8 mouse cellular contexts compared by ENCODE assay signal in the genomic region with DNA sequence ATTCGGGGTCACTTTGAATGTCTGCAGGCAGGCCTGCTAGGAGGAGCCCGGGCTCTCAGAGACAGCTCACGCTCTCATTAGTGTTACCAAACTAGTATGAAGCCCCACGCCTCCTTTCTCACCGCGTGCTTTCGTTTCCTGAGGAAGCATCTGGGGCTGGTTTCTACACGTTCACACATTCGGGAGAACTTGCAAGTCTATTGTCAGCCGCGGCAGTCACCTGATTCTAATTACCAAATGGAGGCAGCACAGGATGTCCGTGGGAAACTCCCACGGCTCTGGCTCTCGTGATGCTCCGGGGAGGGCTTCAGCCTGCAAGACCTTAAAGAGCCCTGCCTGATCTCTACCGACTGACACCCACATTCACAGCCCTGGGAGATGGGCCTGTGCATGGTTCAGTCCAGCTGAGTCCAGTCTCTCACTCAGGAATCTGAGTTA. TPM values are rescaled to one million over a fixed set of nuclear protein-coding genes. Genes with fewer than 3 reads are reported as not detected.
A peak's percentile ranks its signal among the peaks of the same experiment; 100 is the strongest.
DNase-seq lines count a peak whose midpoint lies in the region; ATAC-seq and TF ChIP-seq lines count a peak whose summit lies in the region.

No protein-coding gene starts in this region.

- TF ChIP-seq POLR2A in ES-Bruce4 (IDR thresholded peaks at IDR 0.05; ENCODE audit: insufficient read depth, low read length), result no peak

- no peaks in the 10 kb centered on the region for H3K9me3 ChIP-seq in ES-Bruce4 (replicated peaks; ENCODE audit: control insufficient read depth, insufficient read depth, low read length, poor library complexity, severe bottlenecking)
- H3K9me3 ChIP-seq in forebrain, embryonic 16.5 days (ENCODE audit: control insufficient read depth, low read length), result no peaks in the 10 kb centered on the region
- H3K9me3 ChIP-seq in lung, embryonic 15.5 days, result no peaks in the 10 kb centered on the region

- TF ChIP-seq CTCF in ES-Bruce4 (IDR thresholded peaks at IDR 0.05; ENCODE audit: low read depth, low read length), result no peak
- TF ChIP-seq CTCF in layer of hippocampus, adult 2 months (conservative IDR thresholded peaks at IDR 0.05), result no peak

- ATAC-seq in forebrain, embryonic 16.5 days, result no peak
- ATAC-seq in lung, embryonic 15.5 days (ENCODE audit: borderline replicate concordance, extremely low read depth, low FRiP score, low TSS enrichment), result no peak

- H3K4me2 ChIP-seq in forebrain, embryonic 16.5 days (ENCODE audit: low read length), result peak overlapping the region; percentile 47
- H3K4me2 ChIP-seq in lung, embryonic 15.5 days, result peak overlapping the region; percentile 56

- H3K36me3 ChIP-seq in ES-Bruce4 (ENCODE audit: control insufficient read depth, insufficient read depth, low read length, poor library complexity, severe bottlenecking), result peaks cover 12% of the 10 kb centered on the region
- H3K36me3 ChIP-seq in forebrain, embryonic 16.5 days (ENCODE audit: control insufficient read depth, insufficient read depth), result peaks cover 3% of the 10 kb centered on the region; the same call in 1 of the 2 replicates
- peaks cover 7% of the 10 kb centered on the region; the same call in 1 of the 2 replicates for H3K36me3 ChIP-seq in lung, embryonic 15.5 days

- peak; percentile 79 to 82 for DNase-seq in heart, postnatal 36 days
- DNase-seq in layer of hippocampus, adult 2 months (ENCODE audit: low spot score in 2 of 2), result peak; percentile 62 to 66
- peak; percentile 71 for DNase-seq in ovary, adult 18-20 months (ENCODE audit: low spot score)
- peak; percentile 87 for DNase-seq in thymus, postnatal 0 days (ENCODE audit: low spot score)

- no peak overlapping the region for H3K9ac ChIP-seq in ES-Bruce4 (ENCODE audit: low read depth, poor library complexity, severe bottlenecking)
- H3K9ac ChIP-seq in forebrain, embryonic 16.5 days (replicated peaks; ENCODE audit: low read depth, low read length), result peak overlapping the region; percentile 46
- peak overlapping the region; percentile 20; the same call in 1 of the 2 replicates for H3K9ac ChIP-seq in lung, embryonic 15.5 days

- intact Hi-C loops in heart, postnatal 36 days (cut with DNase I), result loop anchor here (1.0 to 10.0 kb wide), 4 partner anchors 54 to 268 kb away; a partner anchor contains a TSS

- under 1% methylated on average over 16 of the region's 16 CpGs for WGBS in forebrain, embryonic 16.5 days
- WGBS in lung, embryonic 15.5 days, result under 1% methylated on average over 16 of the region's 16 CpGs

- no peaks in the 10 kb centered on the region for H3K27me3 ChIP-seq in ES-Bruce4 (ENCODE audit: control insufficient read depth, insufficient read depth, low read length, poor library complexity, severe bottlenecking)
- no peaks in the 10 kb centered on the region for H3K27me3 ChIP-seq in forebrain, embryonic 16.5 days (replicated peaks; ENCODE audit: control insufficient read depth, insufficient read depth, low read length)
- no peaks in the 10 kb centered on the region for H3K27me3 ChIP-seq in lung, embryonic 15.5 days

- no peak for TF ChIP-seq EP300 in ES-Bruce4 (IDR thresholded peaks at IDR 0.05; ENCODE audit: insufficient read depth, low read depth, low read length)

- H3K4me3 ChIP-seq in ES-Bruce4 (ENCODE audit: low read depth, low read length), result no peak overlapping the region
- peak overlapping the region; percentile 25 for H3K4me3 ChIP-seq in brown adipose tissue, adult 24 weeks (ENCODE audit: insufficient read depth, low read depth, low read length)
- H3K4me3 ChIP-seq in forebrain, embryonic 16.5 days (replicated peaks; ENCODE audit: low read length), result peak overlapping the region; percentile 20
- H3K4me3 ChIP-seq in layer of hippocampus, adult 2 months, result peak overlapping the region; percentile 44
- peak overlapping the region; percentile 23 for H3K4me3 ChIP-seq in lung, embryonic 15.5 days

- peak overlapping the region; percentile 5; the same call in 1 of the 2 replicates for H3K27ac ChIP-seq in ES-Bruce4 (ENCODE audit: insufficient read depth, low read length)
- H3K27ac ChIP-seq in brown adipose tissue, adult 24 weeks (replicated peaks; ENCODE audit: low read depth, low read length), result peak overlapping the region; percentile 99
- H3K27ac ChIP-seq in forebrain, embryonic 16.5 days (ENCODE audit: low read length), result 0 out of 2 replicates have a peak overlapping the region, but pooled peaks have one; percentile 14
- peak overlapping the region; percentile 99 for H3K27ac ChIP-seq in layer of hippocampus, adult 2 months
- H3K27ac ChIP-seq in lung, embryonic 15.5 days, result peak overlapping the region; percentile 99

- peaks cover 4% of the 10 kb centered on the region for H3K4me1 ChIP-seq in ES-Bruce4 (ENCODE audit: control insufficient read depth, insufficient read depth, low read length)
- peaks cover 24% of the 10 kb centered on the region for H3K4me1 ChIP-seq in brown adipose tissue, adult 24 weeks (ENCODE audit: control insufficient read depth, insufficient read depth, insufficient read length, low read length)
- peaks cover 33% of the 10 kb centered on the region for H3K4me1 ChIP-seq in forebrain, embryonic 16.5 days (replicated peaks; ENCODE audit: control insufficient read depth, insufficient read depth, low read length)
- peaks cover 40% of the 10 kb centered on the region for H3K4me1 ChIP-seq in lung, embryonic 15.5 days

RNA-seq across cellular contexts. Expression of a gene that starts 3.0 kb away (rescaled TPM):
- 77.4 and 84.4 TPM in 2 replicates for polyA plus RNA-seq in ES-Bruce4 (2011; ENCODE audit: insufficient read depth, insufficient read length, low read depth, missing spikeins)
- polyA plus RNA-seq in brown adipose tissue, adult 24 weeks (2012; ENCODE audit: insufficient read depth, insufficient read length, missing spikeins), result 86.4 and 125 TPM in 2 replicates
- polyA plus RNA-seq in forebrain, embryonic 16.5 days (2015; fragmentation: Nextera tagmentation; extraction: Ambion mirVana), result 120 and 140 TPM in 2 replicates
- total RNA-seq in heart, postnatal 36 days (2021), result 10 to 100 TPM; 59.2 to 63.5 TPM
- total RNA-seq in layer of hippocampus, adult 2 months (2021), result 10 to 100 TPM; 52.7 to 54.8 TPM
- polyA plus RNA-seq in lung, embryonic 15.5 days (2015; fragmentation: Nextera tagmentation; extraction: Ambion mirVana), result 210 and 220 TPM in 2 replicates
- polyA plus RNA-seq in thymus, postnatal 0 days (2015; fragmentation: Nextera tagmentation; extraction: Ambion mirVana), result 217 and 229 TPM in 2 replicates

RNA-seq across cellular contexts. Expression of a gene that starts 18.6 kb away (rescaled TPM):
- polyA plus RNA-seq in ES-Bruce4 (2011; ENCODE audit: insufficient read depth, insufficient read length, low read depth, missing spikeins), result 0.16 TPM in 1 of 2 replicates, not detected in the other
- 0.55 and 0.58 TPM in 2 replicates for polyA plus RNA-seq in brown adipose tissue, adult 24 weeks (2012; ENCODE audit: insufficient read depth, insufficient read length, missing spikeins)
- 0.12 TPM in 1 of 2 replicates, not detected in the other for polyA plus RNA-seq in forebrain, embryonic 16.5 days (2015; fragmentation: Nextera tagmentation; extraction: Ambion mirVana)
- total RNA-seq in heart, postnatal 36 days (2021), result under 1 TPM; 0.49 to 0.50 TPM
- under 1 TPM in 1 of 2 experiments, not detected in 1; 0.12 TPM for total RNA-seq in layer of hippocampus, adult 2 months (2021)
- polyA plus RNA-seq in lung, embryonic 15.5 days (2015; fragmentation: Nextera tagmentation; extraction: Ambion mirVana), result 0.80 and 0.82 TPM in 2 replicates
- 5.5 and 5.8 TPM in 2 replicates for polyA plus RNA-seq in thymus, postnatal 0 days (2015; fragmentation: Nextera tagmentation; extraction: Ambion mirVana)

RNA-seq across cellular contexts. Expression of a gene that starts 21.1 kb away (rescaled TPM):
- 293 and 302 TPM in 2 replicates for polyA plus RNA-seq in ES-Bruce4 (2011; ENCODE audit: insufficient read depth, insufficient read length, low read depth, missing spikeins)
- polyA plus RNA-seq in brown adipose tissue, adult 24 weeks (2012; ENCODE audit: insufficient read depth, insufficient read length, missing spikeins), result 58.3 and 62.6 TPM in 2 replicates
- polyA plus RNA-seq in forebrain, embryonic 16.5 days (2015; fragmentation: Nextera tagmentation; extraction: Ambion mirVana), result 253 and 294 TPM in 2 replicates
- total RNA-seq in heart, postnatal 36 days (2021), result 10 to 100 TPM; 37.1 to 45.6 TPM
- total RNA-seq in layer of hippocampus, adult 2 months (2021), result 10 to 100 TPM; 82.6 to 94.2 TPM
- polyA plus RNA-seq in lung, embryonic 15.5 days (2015; fragmentation: Nextera tagmentation; extraction: Ambion mirVana), result 265 and 267 TPM in 2 replicates
- polyA plus RNA-seq in thymus, postnatal 0 days (2015; fragmentation: Nextera tagmentation; extraction: Ambion mirVana), result 276 TPM in 2 replicates

RNA-seq across cellular contexts. Expression of a gene that starts 43.9 kb away (rescaled TPM):
- polyA plus RNA-seq in ES-Bruce4 (2011; ENCODE audit: insufficient read depth, insufficient read length, low read depth, missing spikeins), result 46.0 and 47.2 TPM in 2 replicates
- polyA plus RNA-seq in brown adipose tissue, adult 24 weeks (2012; ENCODE audit: insufficient read depth, insufficient read length, missing spikeins), result 106 and 110 TPM in 2 replicates
- 52.9 and 58.8 TPM in 2 replicates for polyA plus RNA-seq in forebrain, embryonic 16.5 days (2015; fragmentation: Nextera tagmentation; extraction: Ambion mirVana)
- 10 to 100 TPM; 31.0 to 31.4 TPM for total RNA-seq in heart, postnatal 36 days (2021)
- total RNA-seq in layer of hippocampus, adult 2 months (2021), result 10 to 100 TPM; 39.4 to 39.7 TPM
- 71.7 and 76.4 TPM in 2 replicates for polyA plus RNA-seq in lung, embryonic 15.5 days (2015; fragmentation: Nextera tagmentation; extraction: Ambion mirVana)
- 56.0 and 63.5 TPM in 2 replicates for polyA plus RNA-seq in thymus, postnatal 0 days (2015; fragmentation: Nextera tagmentation; extraction: Ambion mirVana)

Comparison
In these comparisons a context has a peak if more than half of its experiments do, and no peak if none do; other contexts are left out.
1. H3K27ac ChIP-seq: peak in every context shown above with its lines; median percentile 99 in brown adipose tissue, adult 24 weeks; 99 in layer of hippocampus, adult 2 months; 99 in lung, embryonic 15.5 days; 14 in forebrain, embryonic 16.5 days; 5 in ES-Bruce4.